Mouse (Mus musculus) hematopoietic multipotent progenitor cell, adult 10-12 weeks (in vitro differentiated cells): ENCODE data around the gene Ubr3. TPM values are rescaled to one million over a fixed set of nuclear protein-coding genes. Genes with fewer than 3 reads are reported as not detected.

Experiments used
- polyA plus RNA-seq: library from polyadenylated mRNA; stranded (reverse); fragments of >175 nt; gene quantifications from 2 replicates; pipeline ENCODE4 v1.2.3, GENCODE M21; 2012; ENCODE audit warnings: low replicate concordance

Ubr3 gene
- 10.5 and 27.5 TPM in 2 replicates for polyA plus RNA-seq

GRCm38 (mm10) chr2:69897039-69897617 is at the start of gene Ubr3:
Ubr3 (plus strand) TSS chr2:69897246.

GRCm38 (mm10) chr2:69861485-69862091 is 35.5 kb upstream of the Ubr3 start, which contains the start of gene Ssb:
Ssb (plus strand) TSS chr2:69861562.

GRCm38 (mm10) chr2:69885451-69886305 is 11.4 kb upstream of the Ubr3 start, which contains the start of gene Mettl5:
Mettl5 (minus strand) TSS chr2:69885615.

GRCm38 (mm10) chr2:70038752-70039151 is 141.7 kb downstream of the Ubr3 start, which contains the start of gene Myo3b:
Myo3b (plus strand) TSS chr2:70039126.

Other genes with a start within 250 kb of the Ubr3 start
- gene Klhl41, start 227.1 kb upstream of the Ubr3 start, polyA plus RNA-seq: not detected in 2 replicates
- gene Fastkd1, start 183.7 kb upstream of the Ubr3 start, polyA plus RNA-seq: 0.49 and 1.0 TPM in 2 replicates
- gene Ppig, start 174.7 kb upstream of the Ubr3 start, polyA plus RNA-seq: 6.4 and 13.2 TPM in 2 replicates
- gene Ccdc173, start 107.7 kb upstream of the Ubr3 start, polyA plus RNA-seq: 0.10 and 0.84 TPM in 2 replicates
- 8.2 and 8.3 TPM in 2 replicates for gene Phospho2, start 107.6 kb upstream of the Ubr3 start, polyA plus RNA-seq
- gene Klhl23, start 75.3 kb upstream of the Ubr3 start, polyA plus RNA-seq: 0.19 TPM in 1 of 2 replicates, not detected in the other
- 2.3 and 21.1 TPM in 2 replicates for gene Ssb, start 35.7 kb upstream of the Ubr3 start, polyA plus RNA-seq
- gene Mettl5, start 11.6 kb upstream of the Ubr3 start, polyA plus RNA-seq: 46.7 and 69.8 TPM in 2 replicates
- gene Myo3b, start 141.9 kb downstream of the Ubr3 start, polyA plus RNA-seq: 0.06 and 0.22 TPM in 2 replicates